Mouse (Mus musculus) liver, embryonic 14.5 days (tissue): ENCODE measurements at regions not wholly inside any gene's neighbourhood (a gene's known extent, or its start where the extent isn't known, plus 50 kb on each side); places are given as distances from the start of the nearest gene placed in this dataset.

Experiments
- ATAC-seq: fragments of 200-750 bp; cut with Nextera tagmentation; 2 replicates; pipeline ENCODE4 v1.8.0; 2017; ENCODE audit warnings: moderate number of reproducible peaks, mild to moderate bottlenecking, moderate library complexity; ENCODE audit not compliant: insufficient read depth
- DNase-seq, 3 experiments: peaks; one replicate each; pipeline ENCODE4 v3.0.0-alpha.2; 2012 to 2013; ENCODE audit warnings: low read depth in 3 of 3, low spot score in 3 of 3
- H3K27ac ChIP-seq: fragments of 300-500 bp; sonication (generic); 2 replicates; pipeline ENCODE4 v1.5.1; 2014; ENCODE audit warnings: moderate library complexity, mild to moderate bottlenecking, control low read depth, inconsistent platforms
- H3K27me3 ChIP-seq: fragments of 300-500 bp; sonication (generic); 2 replicates; pipeline ENCODE4 v1.6.1; 2014; ENCODE audit warnings: mild to moderate bottlenecking, low read length, moderate library complexity; ENCODE audit not compliant: control insufficient read depth, insufficient read depth
- H3K36me3 ChIP-seq: fragments of 300-500 bp; sonication (generic); replicated peaks from 2 replicates; pipeline ENCODE4 v1.6.1; 2014; ENCODE audit warnings: low read depth; ENCODE audit not compliant: control insufficient read depth, insufficient read depth
- H3K4me1 ChIP-seq, 2 experiments: fragments of 200-500 bp in 1 of 2; fragments of 300-500 bp in 1 of 2; sonication (generic) in 1 of 2; replicated peaks; 2 replicates each; pipeline ENCODE4 v1.6.1; 2012 to 2014; ENCODE audit warnings: antibody characterized with exemption in 1 of 2, inconsistent platforms in 1 of 2, low read length in 1 of 2; ENCODE audit not compliant: control insufficient read depth in 2 of 2, insufficient read depth in 2 of 2
- H3K4me2 ChIP-seq: fragments of 300-500 bp; sonication (generic); 2 replicates; pipeline ENCODE4 v1.6.1; 2014; ENCODE audit warnings: low read depth, mild to moderate bottlenecking, control low read depth, moderate library complexity
- H3K4me3 ChIP-seq, 2 experiments: fragments of 200-500 bp in 1 of 2; fragments of 300-500 bp in 1 of 2; sonication (generic) in 1 of 2; 2 replicates each; pipeline ENCODE4 v1.5.1; 2012 to 2014; ENCODE audit warnings: low read depth in 2 of 2, low read length in 2 of 2, mild to moderate bottlenecking in 2 of 2, control low read depth in 1 of 2, inconsistent platforms in 1 of 2, moderate library complexity in 1 of 2; ENCODE audit not compliant: insufficient read depth in 1 of 2
- H3K9ac ChIP-seq: fragments of 300-500 bp; sonication (generic); replicated peaks from 2 replicates; pipeline ENCODE4 v1.6.1; 2014; ENCODE audit warnings: mild to moderate bottlenecking, control low read depth, moderate library complexity
- H3K9me3 ChIP-seq: fragments of 300-500 bp; sonication (generic); 2 replicates; pipeline ENCODE4 v1.6.1; 2016; ENCODE audit warnings: low read length, mixed read lengths; ENCODE audit not compliant: control insufficient read depth
- CTCF ChIP-seq: IDR thresholded peaks from 2 replicates; pipeline ENCODE4 v1.5.1; 2016; ENCODE audit warnings: antibody characterized with exemption, low read depth, control low read depth
- EP300 ChIP-seq: IDR thresholded peaks from 2 replicates; pipeline ENCODE4 v1.6.1; 2016; ENCODE audit warnings: antibody characterized with exemption, low read depth
- WGBS: fragments of 180-500 bp; shearing (Covaris S2); extraction: QIAGEN DNeasy Blood & Tissue Kit; methylation state at CpG from one replicate; pipeline ENCODE4 v1.1.7; 2014; ENCODE audit not compliant: insufficient replicate concordance; 5-methylcytosine and 5-hydroxymethylcytosine counted together

DNA sequence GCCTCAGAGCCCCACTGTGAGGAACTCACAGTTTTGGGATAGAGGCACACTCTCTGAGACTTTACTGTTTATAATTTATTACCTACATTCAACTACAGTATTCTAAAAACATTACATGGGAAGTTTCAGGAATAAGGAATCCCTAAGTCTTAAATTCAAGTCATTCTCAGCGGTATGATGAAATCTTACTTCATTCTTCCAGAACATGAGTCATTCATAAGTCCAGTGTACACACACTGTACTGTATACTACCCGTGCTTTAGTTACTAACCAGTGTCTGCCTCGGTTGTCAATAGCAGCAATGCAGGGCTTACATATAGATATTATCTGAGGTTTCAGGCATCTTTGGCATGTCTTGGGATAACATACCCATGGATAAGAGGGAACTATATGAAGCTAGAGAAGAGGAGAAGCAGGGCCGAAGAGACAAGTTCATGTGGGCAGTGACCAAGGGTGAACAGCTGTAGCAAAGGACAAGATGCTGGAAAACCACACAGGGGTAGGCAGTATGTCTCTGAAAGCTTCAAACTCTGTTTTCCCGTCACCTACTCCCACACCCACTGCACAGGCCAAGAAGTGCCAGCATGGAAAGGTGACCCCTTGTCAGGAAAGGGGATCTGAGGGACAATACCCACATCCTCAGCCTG is 55.5 kb upstream of the Zfp703 start:
- H3K27ac ChIP-seq = no peak overlapping the region
- WGBS = 55% methylated on average over 5 of the region's 5 CpGs
- no peak for ATAC-seq

DNA sequence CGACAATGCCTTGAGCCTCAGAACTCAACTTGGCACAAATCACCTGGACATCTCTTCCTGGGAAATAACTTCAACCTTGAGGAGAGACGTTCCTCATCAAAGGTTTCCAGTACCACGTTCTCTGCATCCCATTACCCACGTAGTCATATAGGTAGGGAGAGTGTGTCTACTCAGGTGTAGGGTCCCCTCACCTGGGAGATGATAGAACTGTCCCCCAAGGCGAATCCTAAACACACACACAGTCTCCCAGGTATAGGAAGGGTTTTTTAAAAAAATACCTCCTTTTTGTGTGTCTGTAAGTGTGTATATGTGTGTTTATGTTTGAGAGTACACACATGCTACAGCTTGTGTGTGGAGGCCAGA is 55.0 kb upstream of the Zfp703 start:
- DNase-seq (no peak), ATAC-seq (no peak)
- TF ChIP-seq EP300 = no peak
- TF ChIP-seq CTCF = no peak
- H3K27me3 ChIP-seq = no peaks in the 10 kb centered on the region
- no peak overlapping the region for H3K4me2 ChIP-seq
- no peak overlapping the region for H3K9ac ChIP-seq
- WGBS = 64% methylated on average over 5 of the region's 5 CpGs
- H3K4me1 ChIP-seq = no peaks in the 10 kb centered on the region; a peak in 1 of 4 replicates
- H3K36me3 ChIP-seq = no peaks in the 10 kb centered on the region
- H3K9me3 ChIP-seq = no peaks in the 10 kb centered on the region
- no peak overlapping the region for H3K4me3 ChIP-seq
- no peak overlapping the region for H3K27ac ChIP-seq

More for the DNA sequence above, 55.5 kb upstream of the Zfp703 start:
- TF ChIP-seq EP300 (no peak), CTCF (no peak)
- H3K9me3 ChIP-seq = no peaks in the 10 kb centered on the region
- H3K4me3 ChIP-seq = no peak overlapping the region
- H3K4me2 ChIP-seq = no peak overlapping the region
- no peaks in the 10 kb centered on the region for H3K36me3 ChIP-seq
- H3K9ac ChIP-seq = no peak overlapping the region
- H3K4me1 ChIP-seq = no peaks in the 10 kb centered on the region; a peak in 1 of 4 replicates
- H3K27me3 ChIP-seq = no peaks in the 10 kb centered on the region
- DNase-seq = no peak

GRCm38 (mm10) chr8:26923166-26923565 is 54.0 kb upstream of the Zfp703 start:
- no peaks in the 10 kb centered on the region for H3K27me3 ChIP-seq
- DNase-seq (no peak), ATAC-seq (no peak)
- H3K9me3 ChIP-seq = no peaks in the 10 kb centered on the region
- H3K4me3 ChIP-seq = no peak overlapping the region
- H3K4me2 ChIP-seq = no peak overlapping the region
- no peaks in the 10 kb centered on the region for H3K36me3 ChIP-seq
- no peaks in the 10 kb centered on the region; a peak in 1 of 4 replicates for H3K4me1 ChIP-seq
- no peak overlapping the region for H3K9ac ChIP-seq
- H3K27ac ChIP-seq = no peak overlapping the region
- no peak for TF ChIP-seq CTCF
- TF ChIP-seq EP300 = no peak
- WGBS = 61% methylated on average over 8 of the region's 8 CpGs
